Mouse (Mus musculus) hindbrain, embryonic 14.5 days (tissue): ENCODE measurements around the gene Tlx1. TPM values are rescaled to one million over a fixed set of nuclear protein-coding genes. Genes with fewer than 3 reads are reported as not detected.

ENCODE experiments used
- ATAC-seq: fragments of 200-750 bp; cut with Nextera tagmentation; 2 replicates; pipeline ENCODE4 v1.8.0; 2017; ENCODE audit warnings: moderate number of reproducible peaks, mild to moderate bottlenecking, moderate TSS enrichment, moderate library complexity; ENCODE audit not compliant: low FRiP score
- DNase-seq: peaks from one replicate; pipeline ENCODE4 v3.0.0-alpha.2; 2015; ENCODE audit warnings: low spot score
- H3K27ac ChIP-seq: fragments of 300-500 bp; sonication (generic); 2 replicates; pipeline ENCODE4 v1.5.1; 2014; ENCODE audit warnings: mild to moderate bottlenecking, moderate library complexity
- H3K27me3 ChIP-seq: fragments of 300-500 bp; sonication (generic); 2 replicates; pipeline ENCODE4 v1.6.1; 2014; ENCODE audit warnings: mild to moderate bottlenecking, low read length, mixed read lengths; ENCODE audit not compliant: control insufficient read depth, insufficient read depth
- H3K36me3 ChIP-seq: fragments of 300-500 bp; sonication (generic); replicated peaks from 2 replicates; pipeline ENCODE4 v1.6.1; 2014; ENCODE audit not compliant: control insufficient read depth, insufficient read depth
- H3K4me1 ChIP-seq: fragments of 300-500 bp; sonication (generic); replicated peaks from 2 replicates; pipeline ENCODE4 v1.6.1; 2014; ENCODE audit warnings: antibody characterized with exemption, low read length, mixed read lengths; ENCODE audit not compliant: control insufficient read depth, insufficient read depth
- H3K4me2 ChIP-seq: fragments of 300-500 bp; sonication (generic); replicated peaks from 2 replicates; pipeline ENCODE4 v1.6.1; 2014; ENCODE audit warnings: mild to moderate bottlenecking, moderate library complexity
- H3K4me3 ChIP-seq: fragments of 300-500 bp; sonication (generic); replicated peaks from 2 replicates; pipeline ENCODE4 v1.5.1; 2014; ENCODE audit warnings: mild to moderate bottlenecking, low read length
- H3K9ac ChIP-seq: fragments of 300-500 bp; sonication (generic); 2 replicates; pipeline ENCODE4 v1.6.1; 2014
- H3K9me3 ChIP-seq: fragments of 300-500 bp; sonication (generic); 2 replicates; pipeline ENCODE4 v1.6.1; 2016; ENCODE audit warnings: low read length; ENCODE audit not compliant: control insufficient read depth
- WGBS: fragments of 180-500 bp; shearing (Covaris S2); extraction: QIAGEN DNeasy Blood & Tissue Kit; methylation state at CpG from one replicate; pipeline ENCODE4 v1.1.7; 2014; 5-methylcytosine and 5-hydroxymethylcytosine counted together
- polyA plus RNA-seq: library from polyadenylated mRNA; unstranded; fragments of >200 nt; fragmentation: Nextera tagmentation; extraction: Ambion mirVana; gene quantifications from 2 replicates; pipeline ENCODE4 v1.2.1, GENCODE M21; 2014

The Tlx1 gene
- polyA plus RNA-seq = 1.7 and 3.4 TPM in 2 replicates

GRCm38 (mm10) chr19:45150490-45151181 is at the start of gene Tlx1:
Tlx1 (plus strand) TSS chr19:45150680.
- Histone ChIP-seq H3K4me2 (peak within 1 kb of the TSS; percentile 41), H3K27ac (peak within 1 kb of the TSS; percentile 32; the same call in 1 of the 2 replicates), H3K27me3 (peaks cover 99% of the 10 kb centered on the region), H3K9ac (0 out of 2 replicates have a peak within 1 kb of the TSS, but pooled peaks have one; percentile 14), H3K36me3 (no peaks in the 10 kb centered on the region), H3K4me3 (peak within 1 kb of the TSS; percentile 22), H3K4me1 (peaks cover 4% of the 10 kb centered on the region; the same call in 1 of the 2 replicates), H3K9me3 (peaks cover 7% of the 10 kb centered on the region)
- DNase-seq = no peak
- no peak for ATAC-seq
- WGBS = under 1% methylated on average over 59 of the region's 61 CpGs

GRCm38 (mm10) chr19:45105591-45105990 is 44.9 kb upstream of the Tlx1 start:
- 58% methylated on average over 1 of the region's 1 CpGs for WGBS
- no peak overlapping the region for H3K4me3 ChIP-seq
- H3K4me2 ChIP-seq = no peak overlapping the region
- no peaks in the 10 kb centered on the region for H3K9me3 ChIP-seq
- no peaks in the 10 kb centered on the region for H3K36me3 ChIP-seq
- no peak for DNase-seq
- no peak overlapping the region for H3K9ac ChIP-seq
- H3K27ac ChIP-seq = no peak overlapping the region
- peaks cover 4% of the 10 kb centered on the region for H3K27me3 ChIP-seq
- H3K4me1 ChIP-seq = 0 out of 2 replicates have a peak, but pooled peaks cover 15% of the 10 kb centered on the region
- no peak for ATAC-seq

- Histone ChIP-seq H3K36me3 (no peaks in the 10 kb centered on the region), H3K27me3 (peaks cover 4% of the 10 kb centered on the region), H3K9me3 (no peaks in the 10 kb centered on the region), H3K9ac (no peak overlapping the region), H3K27ac (no peak overlapping the region), H3K4me3 (no peak overlapping the region), H3K4me2 (no peak overlapping the region), H3K4me1 (0 out of 2 replicates have a peak, but pooled peaks cover 15% of the 10 kb centered on the region)
- WGBS = 52% methylated on average over 6 of the region's 6 CpGs
- DNase-seq = no peak
- no peak for ATAC-seq
Measured at GRCm38 (mm10) chr19:45106689-45107088, 43.8 kb upstream of the Tlx1 start.

- H3K9ac ChIP-seq = no peak overlapping the region
- H3K36me3 ChIP-seq = no peaks in the 10 kb centered on the region
- no peak for ATAC-seq
- WGBS = 83% methylated on average over 8 of the region's 8 CpGs
- H3K27me3 ChIP-seq = peaks cover 12% of the 10 kb centered on the region
- H3K4me1 ChIP-seq = peaks cover under 1% of the 10 kb centered on the region; the same call in 1 of the 2 replicates
- no peaks in the 10 kb centered on the region for H3K9me3 ChIP-seq
- no peak for DNase-seq
- no peak overlapping the region for H3K4me2 ChIP-seq
- H3K27ac ChIP-seq = no peak overlapping the region
- H3K4me3 ChIP-seq = no peak overlapping the region
Measured at GRCm38 (mm10) chr19:45110681-45111080, 39.8 kb upstream of the Tlx1 start.

GRCm38 (mm10) chr19:45112444-45112843 is 38.0 kb upstream of the Tlx1 start:
- Histone ChIP-seq H3K4me1 (no peaks in the 10 kb centered on the region; the same call in 1 of the 2 replicates), H3K27me3 (peaks cover 12% of the 10 kb centered on the region), H3K4me2 (no peak overlapping the region), H3K27ac (no peak overlapping the region), H3K36me3 (no peaks in the 10 kb centered on the region), H3K9ac (no peak overlapping the region), H3K4me3 (no peak overlapping the region), H3K9me3 (no peaks in the 10 kb centered on the region)
- ATAC-seq (no peak), DNase-seq (no peak)
- 88% methylated on average over 6 of the region's 6 CpGs for WGBS

- Histone ChIP-seq H3K4me1 (no peaks in the 10 kb centered on the region; the same call in 1 of the 2 replicates), H3K4me3 (no peak overlapping the region), H3K9me3 (no peaks in the 10 kb centered on the region), H3K27ac (no peak overlapping the region), H3K27me3 (peaks cover 12% of the 10 kb centered on the region), H3K9ac (no peak overlapping the region; the same call in 1 of the 2 replicates), H3K36me3 (no peaks in the 10 kb centered on the region), H3K4me2 (peak overlapping the region; percentile 4; the same call in 1 of the 2 replicates)
- 3% methylated on average over 18 of the region's 18 CpGs for WGBS
- DNase-seq (no peak), ATAC-seq (no peak)
Measured at GRCm38 (mm10) chr19:45113791-45114460, 36.6 kb upstream of the Tlx1 start.

- Histone ChIP-seq H3K9ac (no peak overlapping the region), H3K9me3 (no peaks in the 10 kb centered on the region), H3K4me3 (no peak overlapping the region), H3K4me1 (no peaks in the 10 kb centered on the region; the same call in 1 of the 2 replicates), H3K4me2 (no peak overlapping the region), H3K27me3 (peaks cover 14% of the 10 kb centered on the region), H3K36me3 (no peaks in the 10 kb centered on the region), H3K27ac (no peak overlapping the region)
- 43% methylated on average over 2 of the region's 3 CpGs for WGBS
- no peak for DNase-seq
- no peak for ATAC-seq
Measured at GRCm38 (mm10) chr19:45114772-45115171, 35.7 kb upstream of the Tlx1 start.

GRCm38 (mm10) chr19:45116798-45117197 is 33.7 kb upstream of the Tlx1 start:
- WGBS = 56% methylated on average over 1 of the region's 1 CpGs
- H3K36me3 ChIP-seq = no peaks in the 10 kb centered on the region
- ATAC-seq (no peak), DNase-seq (peak; percentile 40)
- H3K27ac ChIP-seq = no peak overlapping the region
- H3K9ac ChIP-seq = no peak overlapping the region
- peaks cover 26% of the 10 kb centered on the region for H3K27me3 ChIP-seq
- no peak overlapping the region for H3K4me3 ChIP-seq
- no peaks in the 10 kb centered on the region for H3K9me3 ChIP-seq
- no peak overlapping the region for H3K4me2 ChIP-seq
- no peaks in the 10 kb centered on the region; the same call in 1 of the 2 replicates for H3K4me1 ChIP-seq

GRCm38 (mm10) chr19:45131966-45132628 is 18.4 kb upstream of the Tlx1 start:
- Histone ChIP-seq H3K27me3 (peaks cover 76% of the 10 kb centered on the region), H3K36me3 (no peaks in the 10 kb centered on the region), H3K9ac (no peak overlapping the region), H3K4me2 (no peak overlapping the region), H3K9me3 (no peaks in the 10 kb centered on the region), H3K27ac (no peak overlapping the region), H3K4me3 (no peak overlapping the region), H3K4me1 (0 out of 2 replicates have a peak, but pooled peaks cover 3% of the 10 kb centered on the region)
- no peak for ATAC-seq
- WGBS = 19% methylated on average over 14 of the region's 14 CpGs
- no peak for DNase-seq
